Mouse (Mus musculus): Measurements from ENCODE around the gene Higd1a. TPM values are rescaled to one million over a fixed set of nuclear protein-coding genes. Genes with fewer than 3 reads are reported as not detected.

Gene Higd1a
- polyA plus RNA-seq, 1 experiment = 128 TPM

DNA sequence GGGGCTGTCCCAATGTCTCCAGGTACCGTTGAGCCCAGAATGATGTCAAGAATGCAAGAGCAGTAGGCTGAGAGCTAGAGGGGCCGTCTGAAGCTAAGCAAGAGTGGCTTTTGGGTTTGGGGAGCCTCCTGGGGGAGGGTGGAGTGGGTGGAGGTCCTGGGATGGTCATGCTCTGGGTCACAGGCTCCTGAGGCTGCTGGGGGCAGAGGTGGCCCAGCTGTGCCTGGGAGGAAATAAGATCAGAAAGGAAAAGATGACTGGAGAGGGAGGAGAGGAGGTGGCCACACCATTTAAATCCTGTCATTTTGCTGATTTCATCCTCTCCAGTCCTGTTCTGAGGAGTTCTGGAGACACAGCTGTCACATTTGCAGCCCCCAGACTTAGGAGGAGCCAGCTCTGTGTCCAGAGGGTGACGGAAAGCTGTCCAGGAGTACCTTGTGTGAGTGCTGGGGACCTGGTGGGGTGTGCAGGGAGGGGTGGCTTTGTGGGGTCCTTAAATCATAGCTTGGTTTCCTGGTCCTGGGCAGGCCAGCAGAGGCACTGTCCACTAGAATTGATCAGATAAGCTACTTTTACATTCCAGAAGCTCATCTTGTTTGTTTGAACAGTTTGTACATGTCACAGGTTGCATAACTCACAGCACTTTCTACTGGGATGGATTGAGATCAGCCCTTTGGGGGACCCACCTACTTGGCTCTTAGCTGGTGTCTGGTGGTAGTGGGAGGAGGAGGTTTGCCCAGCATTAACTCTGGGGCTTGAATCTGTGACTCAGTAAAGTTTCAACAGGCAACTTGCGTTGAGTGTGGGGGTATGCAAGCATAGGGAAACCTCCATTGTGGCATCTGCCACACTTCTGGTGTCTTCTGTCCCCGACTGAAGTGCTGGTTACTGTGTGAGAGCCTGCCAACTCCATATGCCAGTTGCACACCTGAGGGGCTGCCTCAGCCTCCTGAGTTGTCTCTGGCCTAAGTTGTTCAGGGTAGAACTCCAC is 43.8 kb upstream of the Higd1a start:
- no peak for DNase-seq
- Histone ChIP-seq H3K27ac (ENCODE audit: insufficient read depth, low read length) (no peak overlapping the region), H3K4me1 (ENCODE audit: control insufficient read depth, insufficient read depth, low read length) (peaks cover 4% of the 10 kb centered on the region; the same call in 1 of the 2 replicates), H3K27me3 (ENCODE audit: control insufficient read depth, insufficient read depth, low read length) (no peaks in the 10 kb centered on the region), H3K4me3 (replicated peaks; ENCODE audit: insufficient read depth, low read depth, low read length) (no peak overlapping the region)
- WGBS = 70% methylated on average over 5 of the region's 5 CpGs
- TF ChIP-seq CTCF (IDR thresholded peaks at IDR 0.05; ENCODE audit: borderline replicate concordance, insufficient read depth, low read depth, low read length) = no peak
- TF ChIP-seq POLR2A (IDR thresholded peaks at IDR 0.05; ENCODE audit: borderline replicate concordance, insufficient read depth, low read length) = no peak

DNA sequence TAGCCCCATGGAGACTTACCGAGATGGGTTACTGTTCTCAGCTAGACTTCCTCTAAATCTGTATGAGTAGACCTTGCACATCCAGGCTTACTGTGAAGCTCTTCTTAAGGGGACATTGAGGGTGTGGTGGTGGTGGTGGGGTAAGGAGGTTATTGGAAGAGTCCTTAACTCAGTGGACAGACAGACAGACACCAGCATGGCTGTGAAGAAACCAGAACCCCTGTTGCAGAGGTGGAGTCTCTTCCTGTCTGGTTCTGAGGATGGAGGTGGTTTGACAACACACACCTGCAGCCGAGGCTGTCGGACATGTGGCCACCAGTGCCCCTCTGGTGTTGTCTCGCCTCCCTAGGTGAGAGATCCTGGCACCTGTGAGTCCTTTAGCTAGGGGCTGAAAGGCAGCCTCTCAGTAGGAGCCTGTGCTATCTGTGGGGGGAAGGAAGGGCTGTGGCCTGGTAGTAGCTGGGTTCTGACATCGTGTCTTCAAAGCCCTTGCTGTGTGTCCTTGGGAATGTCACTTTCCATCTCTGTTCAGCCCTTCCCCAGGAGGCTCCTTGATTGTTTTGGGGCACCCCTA is 42.2 kb upstream of the Higd1a start:
- no peak for TF ChIP-seq POLR2A (IDR thresholded peaks at IDR 0.05; ENCODE audit: borderline replicate concordance, insufficient read depth, low read length)
- TF ChIP-seq CTCF (IDR thresholded peaks at IDR 0.05; ENCODE audit: borderline replicate concordance, insufficient read depth, low read depth, low read length) = no peak
- H3K27me3 ChIP-seq (ENCODE audit: control insufficient read depth, insufficient read depth, low read length) = no peaks in the 10 kb centered on the region
- no peak overlapping the region for H3K27ac ChIP-seq (ENCODE audit: insufficient read depth, low read length)
- WGBS = 87% methylated on average over 5 of the region's 5 CpGs
- no peak for DNase-seq
- H3K4me1 ChIP-seq (ENCODE audit: control insufficient read depth, insufficient read depth, low read length) = peaks cover 4% of the 10 kb centered on the region; the same call in 1 of the 2 replicates
- no peak overlapping the region for H3K4me3 ChIP-seq (replicated peaks; ENCODE audit: insufficient read depth, low read depth, low read length)

DNA sequence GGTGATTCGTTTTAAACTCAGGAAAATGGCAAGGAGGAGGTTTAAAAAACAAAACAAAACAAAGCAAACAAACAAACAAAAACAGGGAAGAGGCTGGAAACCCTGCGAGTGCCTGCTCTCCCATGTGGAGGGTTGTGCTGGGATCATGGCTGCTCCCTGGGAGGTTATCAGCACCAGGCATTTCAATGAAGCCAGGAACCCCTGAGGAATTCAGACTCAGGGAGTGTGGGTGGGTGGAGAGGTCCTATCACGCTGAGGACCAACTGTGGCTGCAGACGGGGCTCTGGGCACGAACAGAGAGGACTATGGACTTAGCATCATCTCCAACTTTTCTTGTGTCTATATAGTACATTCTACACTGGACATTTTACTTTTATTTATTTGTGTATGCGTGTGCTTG is 41.1 kb upstream of the Higd1a start:
- no peaks in the 10 kb centered on the region for H3K27me3 ChIP-seq (ENCODE audit: control insufficient read depth, insufficient read depth, low read length)
- WGBS = 71% methylated on average over 6 of the region's 6 CpGs
- H3K4me3 ChIP-seq (replicated peaks; ENCODE audit: insufficient read depth, low read depth, low read length) = no peak overlapping the region
- no peak for TF ChIP-seq POLR2A (IDR thresholded peaks at IDR 0.05; ENCODE audit: borderline replicate concordance, insufficient read depth, low read length)
- TF ChIP-seq CTCF (IDR thresholded peaks at IDR 0.05; ENCODE audit: borderline replicate concordance, insufficient read depth, low read depth, low read length) = no peak
- H3K4me1 ChIP-seq (ENCODE audit: control insufficient read depth, insufficient read depth, low read length) = peaks cover 4% of the 10 kb centered on the region; the same call in 1 of the 2 replicates
- no peak for DNase-seq
- H3K27ac ChIP-seq (ENCODE audit: insufficient read depth, low read length) = no peak overlapping the region

DNA sequence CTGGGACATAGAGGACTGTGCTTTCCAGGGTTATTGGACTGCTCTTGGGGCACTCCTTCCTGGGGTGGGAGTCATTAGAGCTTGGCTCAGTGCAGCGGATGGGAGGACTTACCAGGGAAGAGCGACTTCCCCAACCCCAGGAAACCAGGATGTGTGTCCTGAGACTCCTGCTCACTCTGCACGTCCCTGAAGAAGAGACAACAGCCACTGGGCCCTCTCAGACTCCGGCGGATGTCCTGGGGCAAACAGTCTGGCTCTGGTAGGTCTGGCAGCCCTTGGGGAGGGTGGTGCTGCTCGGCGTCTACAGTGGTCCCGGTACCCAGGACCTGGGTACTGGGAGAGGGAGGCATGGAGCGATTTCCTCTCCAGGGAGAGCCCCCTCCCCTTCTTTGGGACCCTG is 40.1 kb upstream of the Higd1a start, which contains the start of gene Ackr2:
Ackr2 (plus strand) TSS at position 111 of the 400 bp plus-strand sequence.
- DNase-seq = no peak

DNA sequence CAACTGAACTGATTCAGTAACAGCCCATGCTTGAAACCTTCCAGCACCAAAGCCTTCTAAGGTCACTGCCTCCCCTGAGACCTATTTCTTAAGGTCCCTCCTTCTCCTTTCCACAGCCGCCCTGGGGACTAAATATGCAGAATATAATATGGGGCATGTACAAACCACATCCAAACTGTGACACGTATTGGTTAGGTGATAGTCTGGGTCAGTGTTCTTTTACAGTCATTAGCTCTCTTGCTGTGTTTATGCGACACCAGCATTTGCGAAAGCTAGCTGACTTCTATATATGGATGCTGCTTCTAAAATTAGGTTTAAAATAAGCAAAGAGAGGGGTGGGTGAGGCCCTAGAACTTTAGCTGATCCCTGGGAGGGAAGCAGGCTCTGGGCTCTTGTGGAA is 38.7 kb upstream of the Higd1a start:
- TF ChIP-seq CTCF (IDR thresholded peaks at IDR 0.05; ENCODE audit: borderline replicate concordance, insufficient read depth, low read depth, low read length) (no peak), POLR2A (IDR thresholded peaks at IDR 0.05; ENCODE audit: borderline replicate concordance, insufficient read depth, low read length) (no peak)
- Histone ChIP-seq H3K27ac (ENCODE audit: insufficient read depth, low read length) (no peak overlapping the region), H3K4me3 (replicated peaks; ENCODE audit: insufficient read depth, low read depth, low read length) (no peak overlapping the region), H3K4me1 (ENCODE audit: control insufficient read depth, insufficient read depth, low read length) (no peaks in the 10 kb centered on the region), H3K27me3 (ENCODE audit: control insufficient read depth, insufficient read depth, low read length) (no peaks in the 10 kb centered on the region)
- 88% methylated on average over 4 of the region's 4 CpGs for WGBS
- no peak for DNase-seq

More for the DNA sequence above, 40.1 kb upstream of the Higd1a start, which contains the start of gene Ackr2:
- Histone ChIP-seq H3K27ac (ENCODE audit: insufficient read depth, low read length) (no peak within 1 kb of the TSS), H3K4me3 (replicated peaks; ENCODE audit: insufficient read depth, low read depth, low read length) (no peak within 1 kb of the TSS), H3K4me1 (ENCODE audit: control insufficient read depth, insufficient read depth, low read length) (no peaks in the 10 kb centered on the region), H3K27me3 (ENCODE audit: control insufficient read depth, insufficient read depth, low read length) (no peaks in the 10 kb centered on the region)
- WGBS = 71% methylated on average over 9 of the region's 9 CpGs
- TF ChIP-seq CTCF (IDR thresholded peaks at IDR 0.05; ENCODE audit: borderline replicate concordance, insufficient read depth, low read depth, low read length) = no peak
- no peak for TF ChIP-seq POLR2A (IDR thresholded peaks at IDR 0.05; ENCODE audit: borderline replicate concordance, insufficient read depth, low read length)

DNA sequence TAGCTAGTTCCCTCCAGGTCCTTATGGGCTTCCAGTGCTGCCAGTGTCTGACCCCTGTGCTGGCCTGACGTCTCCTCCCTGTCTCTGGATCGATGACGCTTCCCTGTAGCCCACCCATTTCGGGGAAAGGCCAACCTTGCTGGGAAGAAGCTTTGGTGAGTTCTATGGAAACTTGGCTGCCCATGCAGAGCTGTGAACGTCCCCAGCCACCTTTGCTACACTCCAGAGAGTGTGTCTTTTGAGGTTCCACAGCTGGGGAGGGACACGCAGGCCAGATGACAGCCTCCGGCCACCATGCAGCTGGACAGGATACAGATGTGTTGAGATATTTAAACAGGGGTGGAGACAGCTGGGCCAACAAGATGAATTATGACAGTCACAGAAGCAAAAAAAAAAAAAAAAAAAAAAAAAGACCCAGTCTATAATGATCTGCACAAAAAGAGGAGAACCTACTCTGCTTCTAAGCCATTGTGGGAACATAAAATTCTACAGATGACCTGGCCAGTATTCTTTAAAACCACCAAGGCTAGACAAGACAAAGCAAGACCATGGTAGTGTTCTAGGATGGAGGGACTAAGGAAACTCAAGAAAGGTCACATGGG is 37.3 kb upstream of the Higd1a start:
- no peak for DNase-seq
- 80% methylated on average over 7 of the region's 7 CpGs for WGBS
- H3K4me3 ChIP-seq (replicated peaks; ENCODE audit: insufficient read depth, low read depth, low read length) = no peak overlapping the region
- no peak for TF ChIP-seq CTCF (IDR thresholded peaks at IDR 0.05; ENCODE audit: borderline replicate concordance, insufficient read depth, low read depth, low read length)
- no peak for TF ChIP-seq POLR2A (IDR thresholded peaks at IDR 0.05; ENCODE audit: borderline replicate concordance, insufficient read depth, low read length)
- no peak overlapping the region for H3K27ac ChIP-seq (ENCODE audit: insufficient read depth, low read length)
- no peaks in the 10 kb centered on the region for H3K4me1 ChIP-seq (ENCODE audit: control insufficient read depth, insufficient read depth, low read length)
- no peaks in the 10 kb centered on the region for H3K27me3 ChIP-seq (ENCODE audit: control insufficient read depth, insufficient read depth, low read length)

DNA sequence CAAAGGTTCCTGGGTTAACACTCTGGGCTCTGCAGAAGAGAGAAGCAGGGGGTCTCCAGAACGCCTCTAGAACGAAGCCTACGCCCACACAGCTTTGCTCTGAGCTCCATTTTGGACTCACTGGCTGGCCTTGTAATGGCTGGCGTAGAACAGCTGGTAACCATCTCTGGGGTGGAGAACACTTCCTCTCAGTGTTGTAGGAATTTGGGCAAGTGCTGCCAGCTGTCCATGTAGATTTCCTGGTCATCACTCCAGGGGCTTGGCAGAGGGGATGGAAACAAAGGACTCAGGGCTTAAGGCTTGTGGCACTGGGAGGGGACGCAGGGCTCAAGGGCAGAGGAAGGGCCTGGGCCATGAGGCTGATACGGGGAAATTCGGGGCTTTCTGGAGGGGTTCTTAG is 36.3 kb upstream of the Higd1a start:
- H3K27ac ChIP-seq (ENCODE audit: insufficient read depth, low read length) = no peak overlapping the region
- DNase-seq = no peak
- no peak overlapping the region for H3K4me3 ChIP-seq (replicated peaks; ENCODE audit: insufficient read depth, low read depth, low read length)
- WGBS = 49% methylated on average over 7 of the region's 7 CpGs
- H3K4me1 ChIP-seq (ENCODE audit: control insufficient read depth, insufficient read depth, low read length) = no peaks in the 10 kb centered on the region
- TF ChIP-seq POLR2A (IDR thresholded peaks at IDR 0.05; ENCODE audit: borderline replicate concordance, insufficient read depth, low read length) (no peak), CTCF (IDR thresholded peaks at IDR 0.05; ENCODE audit: borderline replicate concordance, insufficient read depth, low read depth, low read length) (no peak)
- H3K27me3 ChIP-seq (ENCODE audit: control insufficient read depth, insufficient read depth, low read length) = no peaks in the 10 kb centered on the region
